ENCODE assay signal across 8 mouse cellular contexts in the genomic region with DNA sequence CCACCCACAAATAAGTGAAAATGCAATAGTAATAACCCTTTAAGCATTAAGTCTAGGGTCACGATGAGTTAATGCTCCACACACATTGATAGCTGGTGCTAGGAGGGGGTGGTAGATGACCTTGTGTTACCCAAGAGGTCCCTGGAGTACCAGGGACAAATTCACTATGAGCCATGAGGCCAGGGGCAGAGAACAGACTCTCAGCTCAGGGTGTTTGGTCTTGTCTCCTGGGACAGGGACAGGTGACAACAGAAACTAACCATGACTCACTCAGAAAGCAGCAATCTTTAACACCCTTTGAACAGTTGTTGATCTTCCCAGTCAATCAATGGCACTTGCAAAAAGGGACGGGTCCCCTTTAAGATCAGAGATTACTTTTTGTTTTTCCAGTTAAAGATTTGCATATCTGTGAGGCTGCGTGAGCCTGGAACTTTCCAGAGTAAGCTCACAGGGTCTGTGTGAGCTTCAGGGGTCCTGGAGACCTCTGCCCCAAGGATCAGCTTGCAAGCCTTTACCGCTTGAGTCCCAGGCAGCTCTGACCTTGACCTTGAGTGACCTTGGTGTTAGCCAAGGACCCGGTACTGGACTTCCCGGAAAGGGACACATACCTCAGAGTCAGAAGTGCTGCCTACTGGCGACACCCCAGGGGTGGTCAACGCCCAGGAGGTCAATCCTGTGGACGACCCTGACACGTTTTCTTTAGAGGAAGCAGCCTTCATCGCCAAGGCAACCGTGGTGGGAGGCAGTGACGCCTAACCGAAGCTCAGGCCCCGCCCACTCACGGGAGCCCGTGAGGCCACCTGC. TPM values are rescaled to one million over a fixed set of nuclear protein-coding genes. Genes with fewer than 3 reads are reported as not detected.
A peak's percentile ranks its signal among the peaks of the same experiment; 100 is the strongest.
DNase-seq lines count a peak whose midpoint lies in the region; ATAC-seq and TF ChIP-seq lines count a peak whose summit lies in the region.

Gene Cabcoco1 (minus strand): TSS at position 758 of the 804 bp plus-strand sequence.

- H3K9me3 ChIP-seq in ES-E14 (ENCODE audit: control insufficient read depth, insufficient read depth, low read depth, low read length): no peaks in the 10 kb centered on the region
- H3K9me3 ChIP-seq in intestine, embryonic 14.5 days (ENCODE audit: control insufficient read depth, low read length): no peaks in the 10 kb centered on the region

- H3K4me1 ChIP-seq in ES-E14 (ENCODE audit: control insufficient read depth in 2 of 2, insufficient read depth in 2 of 2, low read length in 2 of 2, poor library complexity in 1 of 2): peaks cover 4 to 9% of the 10 kb centered on the region in 2 experiments; a peak in 2 of 4 replicates
- H3K4me1 ChIP-seq in intestine, embryonic 14.5 days (replicated peaks; ENCODE audit: control insufficient read depth, insufficient read depth, low read length): peaks cover 12% of the 10 kb centered on the region; the same call in 1 of the 2 replicates

- no peaks in the 10 kb centered on the region for H3K36me3 ChIP-seq in ES-E14 (ENCODE audit: control insufficient read depth, insufficient read depth, low read length, poor library complexity, severe bottlenecking)
- no peaks in the 10 kb centered on the region for H3K36me3 ChIP-seq in intestine, embryonic 14.5 days (ENCODE audit: control insufficient read depth, insufficient read depth, low read length)
- H3K36me3 ChIP-seq in macrophage (ENCODE audit: inconsistent target): no peaks in the 10 kb centered on the region

- H3K4me3 ChIP-seq in ES-E14 (ENCODE audit: insufficient read depth in 1 of 2, low read depth in 1 of 2, low read length in 2 of 2, poor library complexity in 1 of 2, severe bottlenecking in 1 of 2) (0 out of 4 replicates have a peak within 1 kb of the TSS, but pooled peaks of 1 of the 2 experiments have one; percentile 7), macrophage (ENCODE audit: inconsistent target) (peak within 1 kb of the TSS; percentile 32)
- peak within 1 kb of the TSS; percentile 36 for H3K4me3 ChIP-seq in intestine, embryonic 14.5 days (ENCODE audit: low read depth, low read length)

- in situ Hi-C loops in ES-E14 (cut with MboI; ENCODE audit: low sequenced_read_pairs in 2 of 2, unreplicated experiment in 2 of 2): no loop called here

- no peaks in the 10 kb centered on the region for H3K79me2 ChIP-seq in macrophage (ENCODE audit: inconsistent target)

- peak; percentile 69; the same call in 1 of the 2 replicates for ATAC-seq in intestine, embryonic 14.5 days (replicated peaks; ENCODE audit: low FRiP score, low TSS enrichment, low read depth)

- peak within 1 kb of the TSS; percentile 65 for H3K4me2 ChIP-seq in intestine, embryonic 14.5 days (ENCODE audit: low read length)

- H3K27ac ChIP-seq in ES-E14 (ENCODE audit: insufficient read depth, low read depth, low read length, poor library complexity, severe bottlenecking) (no peak within 1 kb of the TSS), macrophage (no peak within 1 kb of the TSS)
- H3K27ac ChIP-seq in intestine, embryonic 14.5 days (ENCODE audit: low read depth): peak within 1 kb of the TSS; percentile 62; the same call in 1 of the 2 replicates

- H3K27me3 ChIP-seq in intestine, embryonic 14.5 days (replicated peaks; ENCODE audit: control insufficient read depth, insufficient read depth, low read length): no peaks in the 10 kb centered on the region

- H3K9ac ChIP-seq in ES-E14 (ENCODE audit: insufficient read depth, low read depth, low read length, poor library complexity, severe bottlenecking): no peak within 1 kb of the TSS
- peak within 1 kb of the TSS; percentile 39 for H3K9ac ChIP-seq in intestine, embryonic 14.5 days (ENCODE audit: low read length)

- DNase-seq in ES-E14 (ENCODE audit: low read depth, low spot score): peak; percentile 63
- peak; percentile 24 to 33 for DNase-seq in cerebellum, postnatal 14 days
- peak; percentile 71 to 83 for DNase-seq in frontal cortex, postnatal 36 days (ENCODE audit: low spot score in 2 of 2)
- DNase-seq in intestine, embryonic 14.5 days (ENCODE audit: low spot score): peak; percentile 78
- DNase-seq in left cerebral cortex, adult 9 months (ENCODE audit: low spot score in 2 of 2): peak; percentile 38 to 74
- DNase-seq in right cerebral cortex, adult 2 months (ENCODE audit: low spot score in 2 of 2): peak; percentile 73 to 82
- DNase-seq in urinary bladder, adult 2 months (ENCODE audit: low spot score): peak; percentile 37

- 8% methylated on average over 17 of the region's 17 CpGs for WGBS in intestine, embryonic 14.5 days
- WGBS in macrophage (ENCODE audit: missing documents): 11% methylated on average over 17 of the region's 17 CpGs

TF ChIP-seq in ES-E14, 5 proteins besides CTCF, POLR2A, EP300 and RAD21:
- no peak for TF ChIP-seq HCFC1 (IDR thresholded peaks at IDR 0.05; ENCODE audit: borderline replicate concordance, insufficient read depth, low read length)
- no peak for TF ChIP-seq ZNF384 (IDR thresholded peaks at IDR 0.05; ENCODE audit: low read depth, low read length)
- TF ChIP-seq MAFK (IDR thresholded peaks at IDR 0.05; ENCODE audit: insufficient read depth, low read depth, low read length): no peak

RNA-seq across cellular contexts. Expression of gene Cabcoco1, which starts in this region (rescaled TPM):
- total RNA-seq in ES-E14 (2012; rRNA removed): not detected in 2 replicates
- polyA plus RNA-seq in intestine, embryonic 14.5 days (2014; fragmentation: Nextera tagmentation; extraction: Ambion mirVana): 4.5 and 7.2 TPM in 2 replicates
- not detected for total RNA-seq in macrophage (2018; cell fraction: chromatin; rRNA removed)
- total RNA-seq in macrophage (2018; cell fraction: cytosol; rRNA removed): not detected
- total RNA-seq in macrophage (2018; cell fraction: nucleus; rRNA removed): not detected
- not detected in 3 replicates for polyA plus RNA-seq in macrophage (2018)
- 2.6 and 3.6 TPM in 2 replicates for polyA plus RNA-seq in urinary bladder, adult 2 months (2012; rRNA removed)

Comparison
In these comparisons a context has a peak if more than half of its experiments do, and no peak if none do; other contexts are left out.
1. Peak in DNase-seq in ES-E14; RNA of the gene not detected or under 1 TPM.